Mouse (Mus musculus) cerebellum, adult 11-12 months (tissue): ENCODE measurements around the gene Trmt13.

Source experiments
- DNase-seq: peaks from one replicate; pipeline ENCODE4 v3.0.0; 2022

Trmt13 gene

GRCm38 (mm10) chr3:116632971-116633370 is 18.6 kb upstream of the Trmt13 start:
- no peak for DNase-seq

DNA sequence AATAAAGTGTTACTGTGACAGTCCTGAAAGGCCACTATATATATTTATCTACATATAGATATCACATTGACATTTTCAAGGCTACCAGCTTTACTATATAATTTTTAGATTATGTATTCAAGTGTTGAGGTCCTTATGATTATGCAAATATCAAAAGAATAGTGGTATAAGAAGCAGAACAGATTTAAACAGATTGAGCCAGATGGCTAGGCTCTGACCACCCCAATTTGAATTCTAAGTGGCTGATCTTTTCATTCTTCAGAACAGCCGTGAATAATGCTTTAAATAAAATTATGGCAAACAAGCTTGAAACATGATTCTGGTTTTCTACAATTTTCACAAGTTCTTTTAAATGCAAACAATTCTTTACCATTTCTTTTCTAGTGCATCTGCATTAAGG is 17.1 kb upstream of the Trmt13 start:
- DNase-seq, result no peak

DNA sequence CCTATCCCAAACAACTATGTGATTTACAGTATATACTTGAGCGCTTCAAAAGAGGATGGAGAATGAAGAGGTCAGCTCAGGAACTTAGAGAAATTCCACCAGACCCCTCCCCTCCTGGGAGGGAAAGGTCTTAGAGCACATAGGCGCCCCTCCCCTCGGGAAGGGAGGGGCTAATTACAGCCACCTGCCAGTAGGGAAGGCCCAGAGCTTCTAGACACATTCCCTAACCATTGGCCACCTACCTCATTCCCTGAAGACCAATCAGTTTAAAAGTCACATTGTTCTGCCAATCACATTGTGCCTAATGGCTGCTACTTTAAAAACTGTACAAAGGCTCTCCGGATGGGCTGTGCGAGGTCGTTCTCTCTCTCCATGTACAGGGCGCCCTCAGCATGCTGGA is 8.3 kb upstream of the Trmt13 start:
- DNase-seq, result no peak

DNA sequence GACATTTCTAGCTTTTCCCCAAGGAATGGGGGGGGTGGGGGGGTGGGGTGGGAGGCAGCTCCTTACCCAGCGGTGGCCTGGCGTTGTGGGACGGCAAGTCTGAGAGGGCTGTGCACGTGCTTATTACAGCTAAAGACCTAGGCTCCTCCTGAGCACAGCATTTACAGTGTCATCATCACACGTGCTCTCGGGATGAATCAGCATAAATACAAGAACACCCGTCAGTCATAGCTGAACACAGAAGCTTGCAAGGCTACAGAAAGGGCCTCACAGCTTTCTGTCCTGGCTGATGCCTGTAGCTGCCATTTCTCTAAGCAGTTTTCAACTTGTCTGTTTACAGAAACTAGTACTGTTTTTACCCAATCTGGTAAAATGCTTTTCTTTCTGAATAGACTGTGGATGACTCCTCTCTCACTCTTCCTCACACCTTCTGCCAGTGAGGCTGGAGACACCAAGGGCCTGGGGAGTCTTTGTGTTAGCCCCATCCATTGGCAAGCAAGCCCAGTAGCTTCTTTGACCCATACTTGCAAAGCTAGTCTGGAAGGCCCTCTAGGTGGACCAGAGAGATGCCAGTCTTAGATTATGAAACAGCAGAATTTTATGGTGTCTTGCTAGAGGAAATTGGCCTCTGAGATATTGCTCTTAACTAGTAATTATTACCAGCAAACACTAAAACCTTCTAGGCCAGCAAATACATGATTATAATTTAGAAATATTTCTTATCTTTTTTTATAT is 6.4 kb upstream of the Trmt13 start:
- no peak for DNase-seq

GRCm38 (mm10) chr3:116618855-116619254 is 4.5 kb upstream of the Trmt13 start:
- no peak for DNase-seq

- DNase-seq, result no peak
Observed at GRCm38 (mm10) chr3:116615318-116616068, 1.1 kb upstream of the Trmt13 start.

DNA sequence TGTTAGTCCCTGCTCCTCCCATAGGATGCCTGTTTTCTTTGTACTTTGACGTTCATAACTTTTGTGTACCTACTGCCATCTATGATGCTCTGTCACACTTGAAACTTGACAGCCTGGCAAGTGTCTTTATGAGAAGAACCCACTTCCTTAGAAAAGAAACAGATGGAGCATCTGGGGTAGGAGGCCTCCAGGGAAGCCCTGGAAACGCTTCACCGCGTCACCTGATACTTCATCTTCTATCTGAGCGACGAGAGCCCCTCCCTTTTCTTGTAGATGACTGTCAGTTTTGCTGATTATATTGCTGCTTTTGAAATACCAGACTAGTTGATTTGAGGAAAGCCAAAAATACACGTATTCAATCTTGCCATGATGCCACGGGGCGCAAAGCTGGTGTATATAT is 9.8 kb downstream of the Trmt13 start:
- DNase-seq, result no peak

GRCm38 (mm10) chr3:116601781-116602180 is 12.6 kb downstream of the Trmt13 start:
- no peak for DNase-seq

DNA sequence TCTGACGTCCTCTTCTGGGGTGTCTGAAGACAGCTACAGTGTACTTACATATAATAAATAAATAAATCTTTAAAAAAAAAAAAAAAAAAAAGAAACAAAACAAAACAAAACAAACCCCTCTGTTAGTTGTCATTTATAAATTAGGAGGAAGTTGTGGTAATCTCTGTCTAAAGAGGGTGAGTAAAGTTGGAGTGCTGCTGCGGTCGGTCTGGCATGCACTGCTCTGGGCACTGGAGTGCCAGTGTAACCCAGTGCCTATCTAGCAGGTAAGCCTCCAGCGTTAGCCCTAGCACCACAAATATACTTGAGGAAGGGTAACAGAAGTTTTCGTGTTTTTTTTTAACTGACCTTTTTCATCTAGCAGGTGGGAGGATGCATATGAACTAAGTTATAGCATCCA is 13.4 kb downstream of the Trmt13 start:
- no peak for DNase-seq

- DNase-seq, result no peak
Observed at GRCm38 (mm10) chr3:116599705-116600104, 14.7 kb downstream of the Trmt13 start.

DNA sequence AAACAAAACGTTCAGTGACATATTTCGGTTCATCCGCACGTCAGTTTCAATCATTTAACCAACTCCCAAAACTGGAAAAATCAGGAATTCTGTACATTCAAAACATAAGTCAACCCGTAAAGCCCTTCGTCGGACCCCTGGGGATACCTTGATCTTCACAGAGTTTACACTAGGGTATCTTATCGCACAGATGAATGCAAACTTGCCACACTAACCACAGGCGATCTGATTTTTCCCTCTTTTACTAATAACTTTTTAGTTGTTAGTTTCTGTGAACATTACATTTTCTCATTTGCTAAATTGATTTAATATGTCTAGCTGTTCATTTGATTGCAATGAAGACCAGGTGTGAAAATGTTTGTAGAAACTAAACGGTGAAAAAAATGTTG is 18.8 kb downstream of the Trmt13 start:
- DNase-seq, result no peak

- peak; percentile 95 for DNase-seq
Observed at GRCm38 (mm10) chr3:116594728-116595602, 19.4 kb downstream of the Trmt13 start, which contains the start of gene Sass6. Gene Sass6, plus strand, starts transcription at chr3:116594982.

DNA sequence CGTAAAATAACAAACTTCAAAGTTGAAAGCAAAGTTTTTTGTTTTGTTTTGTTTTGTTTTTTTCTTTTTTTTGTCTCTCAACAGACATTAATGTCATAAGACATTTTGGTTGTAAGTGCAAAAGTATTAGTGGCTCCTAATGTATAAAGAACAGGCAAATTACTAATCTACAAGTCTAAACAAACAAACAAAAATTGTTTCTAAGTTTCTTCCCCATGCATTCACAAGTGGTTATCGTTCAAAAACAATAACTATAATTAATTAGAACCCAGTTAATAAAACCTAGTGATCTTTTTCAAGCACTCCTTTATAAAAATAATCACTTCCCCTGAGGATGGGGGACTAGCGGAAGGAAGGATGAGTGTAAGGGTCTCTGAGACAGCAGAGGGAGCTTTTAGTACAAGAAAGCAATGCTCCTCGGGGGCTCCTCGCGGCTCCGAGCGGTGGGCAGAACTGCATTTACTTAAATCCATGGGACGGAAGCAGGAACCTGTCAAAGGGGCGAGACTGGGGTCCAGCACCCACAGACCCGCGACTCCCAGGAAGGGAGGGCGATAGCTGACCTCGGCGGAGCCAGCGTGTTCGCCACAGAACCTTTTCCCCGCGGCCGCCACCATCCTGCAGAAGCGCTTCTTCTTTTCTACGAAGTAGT is 20.2 kb downstream of the Trmt13 start:
- no peak for DNase-seq

- DNase-seq, result no peak
Observed at GRCm38 (mm10) chr3:116582201-116582600, 32.2 kb downstream of the Trmt13 start.

DNA sequence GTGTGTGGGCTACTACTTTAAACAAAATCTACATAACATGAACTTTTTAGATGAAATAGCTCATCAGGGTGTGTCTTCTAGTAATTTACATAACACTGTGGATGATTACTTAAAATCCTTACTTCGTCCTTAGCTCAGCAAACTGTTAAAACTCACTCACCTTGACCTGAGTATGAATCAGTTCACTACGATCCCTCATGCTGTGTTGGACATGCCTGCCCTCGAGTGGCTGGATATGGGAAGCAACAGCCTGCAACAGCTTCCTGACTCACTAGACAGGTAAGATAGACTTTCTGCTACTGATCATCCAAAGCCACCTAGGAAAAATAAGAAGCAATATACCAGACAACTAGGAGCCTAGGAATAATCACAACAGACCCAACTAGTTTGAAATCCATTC is 37.1 kb downstream of the Trmt13 start:
- DNase-seq, result no peak

- DNase-seq, result no peak
Observed at GRCm38 (mm10) chr3:116570628-116571027, 43.8 kb downstream of the Trmt13 start.

DNA sequence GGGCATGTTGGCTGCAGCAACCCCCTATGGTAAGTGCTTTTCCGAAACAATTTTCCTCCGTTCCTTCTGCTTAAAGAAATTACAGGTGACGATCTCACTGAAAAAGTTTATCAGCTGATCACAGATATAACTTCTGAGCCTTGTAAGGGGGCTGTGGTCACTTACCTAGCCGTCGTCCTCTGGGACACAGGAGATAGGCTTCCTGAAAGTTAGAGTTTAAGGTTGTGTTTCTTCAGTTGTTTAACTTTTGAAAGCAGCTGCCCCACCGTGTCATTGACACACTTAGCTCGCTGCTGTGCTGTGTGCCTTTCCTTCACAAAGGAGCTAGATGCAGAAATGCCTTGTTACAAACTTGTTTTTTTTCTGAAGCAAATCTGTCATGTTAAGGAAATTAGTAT is 51.3 kb downstream of the Trmt13 start:
- no peak for DNase-seq

DNA sequence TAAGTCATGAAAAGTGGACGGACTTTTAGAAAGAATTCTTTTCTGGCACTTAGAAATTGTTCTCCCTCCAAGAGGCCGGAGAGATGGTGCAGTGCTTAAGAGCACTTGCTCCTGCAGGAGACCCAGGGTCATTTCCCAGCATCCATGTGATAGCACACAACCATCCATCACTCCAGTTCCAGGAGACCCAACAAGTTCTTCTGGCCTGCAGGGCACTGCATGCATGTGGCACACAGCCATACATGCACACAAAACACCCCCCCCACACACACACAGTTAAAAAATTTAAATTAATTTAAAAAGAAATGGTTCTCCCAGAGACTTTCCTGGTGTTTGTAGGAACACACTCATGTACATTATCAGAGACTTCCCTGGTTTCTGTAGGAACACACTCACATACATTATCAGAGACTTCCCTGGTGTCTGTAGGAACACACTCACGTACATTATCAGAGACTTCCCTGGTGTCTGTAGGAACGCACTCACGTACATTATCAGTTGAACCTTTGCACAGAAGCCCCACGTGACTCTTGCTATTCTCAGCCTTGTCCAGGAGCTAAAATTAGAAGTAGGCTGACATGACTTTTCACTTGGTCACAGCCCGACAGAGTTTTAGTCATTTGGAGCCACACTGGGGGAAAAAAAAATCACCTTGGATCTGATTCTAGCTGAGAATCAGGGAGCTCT is 51.8 kb downstream of the Trmt13 start, which contains the start of gene Lrrc39:
Lrrc39 (plus strand) TSS at position 566 of the 687 bp plus-strand sequence.
- no peak for DNase-seq

- DNase-seq, result peak; percentile 11
Observed at GRCm38 (mm10) chr3:116561315-116561714, 53.1 kb downstream of the Trmt13 start.

GRCm38 (mm10) chr3:116551362-116551761 is 63.0 kb downstream of the Trmt13 start:
- no peak for DNase-seq

DNA sequence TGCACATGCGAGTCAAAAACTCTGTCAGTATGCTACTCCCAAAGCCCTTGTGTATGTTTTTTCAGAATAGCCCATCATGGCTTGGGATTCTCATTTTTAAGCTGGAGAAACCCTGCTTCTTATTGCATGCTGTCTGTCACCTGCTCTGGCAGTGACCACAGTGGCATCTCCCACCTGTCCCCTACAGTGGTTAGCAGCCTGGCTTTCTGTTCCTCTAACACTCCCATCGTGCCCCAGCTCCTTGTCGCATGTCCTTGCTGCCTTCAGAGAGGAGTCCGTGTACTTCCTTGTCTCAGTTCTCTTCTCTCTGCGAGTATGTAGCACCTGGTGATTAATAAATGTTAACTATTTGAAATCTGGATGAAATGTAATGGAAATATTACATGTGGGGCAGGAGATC is 67.0 kb downstream of the Trmt13 start:
- DNase-seq, result no peak

DNA sequence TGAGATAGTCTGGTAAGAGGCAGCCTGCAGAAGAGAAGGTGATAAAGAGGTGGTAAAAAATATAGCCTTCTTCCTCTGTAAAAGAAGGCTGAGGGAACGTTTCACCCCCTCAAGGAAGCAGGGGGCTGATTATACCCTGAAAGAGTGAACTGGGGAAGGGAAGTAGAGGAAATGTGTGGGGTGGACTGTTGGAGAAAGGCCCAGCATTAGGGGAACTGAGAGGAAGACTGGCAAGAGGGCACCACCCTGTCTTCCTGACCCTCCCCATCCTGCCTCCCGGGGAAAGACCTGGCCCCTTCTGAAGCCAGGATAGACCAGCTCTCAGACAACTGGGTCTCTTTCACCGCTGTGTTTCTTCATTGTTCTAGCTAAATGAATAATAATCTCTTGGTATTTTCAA is 71.9 kb downstream of the Trmt13 start:
- DNase-seq, result no peak
